Mouse (Mus musculus): ENCODE measurements at regions not wholly inside any gene's neighbourhood (a gene's known extent, or its start where the extent isn't known, plus 50 kb on each side); places are given as distances from the start of the nearest gene placed in this dataset.

DNA sequence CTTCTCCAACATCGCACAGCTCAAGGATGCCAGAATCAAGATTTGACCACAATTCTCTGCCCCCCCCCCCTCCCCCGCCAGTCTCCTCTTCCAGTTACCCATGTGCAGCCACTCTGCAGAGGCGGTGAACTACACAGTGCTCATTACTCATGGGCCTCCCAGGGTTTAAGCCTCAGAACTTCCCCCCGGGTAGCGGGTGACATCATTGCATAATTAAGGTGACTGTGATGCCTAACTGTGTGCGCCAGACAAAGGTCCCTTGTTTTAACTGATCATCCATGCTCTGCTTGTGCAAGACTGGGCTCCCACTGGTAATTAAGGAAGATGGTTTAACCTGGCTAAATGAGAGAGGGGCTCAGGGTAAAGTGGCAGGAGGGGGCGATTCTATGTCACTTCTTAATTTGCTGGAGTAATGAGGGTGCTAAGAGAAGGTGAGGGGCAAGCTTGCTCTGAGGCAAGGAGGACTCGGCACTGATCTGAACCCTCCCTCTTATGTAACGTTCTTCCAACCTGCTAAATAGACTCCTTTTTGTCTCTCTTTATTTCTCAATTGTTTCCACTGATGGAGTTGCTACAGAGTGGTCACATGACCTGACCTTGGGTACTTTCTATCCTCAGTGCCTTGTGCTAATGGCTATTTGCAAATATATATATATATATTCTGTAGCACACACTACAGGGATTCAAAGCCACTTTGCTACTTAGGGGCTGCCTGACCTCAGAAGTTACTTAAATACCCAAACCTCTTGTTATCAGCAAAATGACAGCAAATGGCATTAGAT, 126.2 kb downstream of the Gas1 start:
- Histone ChIP-seq H3K4me3 (ENCODE audit: insufficient read depth in 1 of 2, low read depth in 2 of 2, low read length in 2 of 2) (no peak overlapping the region), H3K4me2 (ENCODE audit: low read depth) (no peak overlapping the region), H3K27me3 (ENCODE audit: control insufficient read depth, insufficient read depth, low read length) (no peaks in the 10 kb centered on the region), H3K9me3 (ENCODE audit: control insufficient read depth, low read length) (no peaks in the 10 kb centered on the region), H3K27ac (no peak overlapping the region), H3K4me1 (replicated peaks; ENCODE audit: control insufficient read depth in 2 of 2, insufficient read depth in 2 of 2, low read length in 1 of 2) (peaks cover 0 to 2% of the 10 kb centered on the region in 2 experiments; a peak in 1 of 4 replicates), H3K9ac (replicated peaks) (no peak overlapping the region), H3K36me3 (replicated peaks; ENCODE audit: control insufficient read depth, insufficient read depth, low read depth) (no peaks in the 10 kb centered on the region)
- WGBS (ENCODE audit: insufficient replicate concordance): 50% methylated on average over 9 of the region's 9 CpGs
- TF ChIP-seq EP300 (IDR thresholded peaks at IDR 0.05; ENCODE audit: low read depth): no peak
- no peak for TF ChIP-seq CTCF (IDR thresholded peaks at IDR 0.05; ENCODE audit: low read depth)
- DNase-seq (ENCODE audit: low read depth in 3 of 3, low spot score in 3 of 3): no peak
- no peak for ATAC-seq (ENCODE audit: insufficient read depth)

DNA sequence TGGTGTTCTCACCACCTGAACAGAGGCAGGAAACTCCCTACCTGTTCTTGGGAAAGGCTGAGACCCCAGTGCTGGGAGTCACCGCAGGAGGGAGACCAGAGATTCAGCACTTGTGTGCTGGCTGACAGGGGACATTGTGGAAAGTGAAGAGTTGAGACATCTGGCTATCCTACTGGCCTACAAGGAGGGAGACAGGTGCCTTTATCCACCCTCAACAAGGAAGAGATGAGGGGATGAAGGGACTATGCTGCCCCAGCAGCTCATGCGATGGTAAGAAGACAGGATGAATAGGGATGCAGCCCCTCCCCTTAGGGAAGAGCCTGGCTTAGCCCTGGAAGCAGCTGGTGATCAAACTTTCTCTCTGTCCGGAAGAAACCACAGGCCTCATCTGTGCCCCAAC, 127.5 kb downstream of the Gas1 start:
- Histone ChIP-seq H3K4me2 (ENCODE audit: low read depth) (no peak overlapping the region), H3K4me1 (replicated peaks; ENCODE audit: control insufficient read depth in 2 of 2, insufficient read depth in 2 of 2, low read length in 1 of 2) (peaks cover 0 to 2% of the 10 kb centered on the region in 2 experiments; a peak in 1 of 4 replicates), H3K9me3 (ENCODE audit: control insufficient read depth, low read length) (no peaks in the 10 kb centered on the region), H3K27me3 (ENCODE audit: control insufficient read depth, insufficient read depth, low read length) (no peaks in the 10 kb centered on the region), H3K36me3 (replicated peaks; ENCODE audit: control insufficient read depth, insufficient read depth, low read depth) (no peaks in the 10 kb centered on the region), H3K4me3 (ENCODE audit: insufficient read depth in 1 of 2, low read depth in 2 of 2, low read length in 2 of 2) (no peak overlapping the region), H3K27ac (no peak overlapping the region), H3K9ac (replicated peaks) (no peak overlapping the region)
- ATAC-seq (ENCODE audit: insufficient read depth) (no peak), DNase-seq (ENCODE audit: low read depth in 3 of 3, low spot score in 3 of 3) (no peak)
- TF ChIP-seq EP300 (IDR thresholded peaks at IDR 0.05; ENCODE audit: low read depth) (no peak), CTCF (IDR thresholded peaks at IDR 0.05; ENCODE audit: low read depth) (no peak)
- WGBS (ENCODE audit: insufficient replicate concordance): 59% methylated on average over 3 of the region's 3 CpGs

DNA sequence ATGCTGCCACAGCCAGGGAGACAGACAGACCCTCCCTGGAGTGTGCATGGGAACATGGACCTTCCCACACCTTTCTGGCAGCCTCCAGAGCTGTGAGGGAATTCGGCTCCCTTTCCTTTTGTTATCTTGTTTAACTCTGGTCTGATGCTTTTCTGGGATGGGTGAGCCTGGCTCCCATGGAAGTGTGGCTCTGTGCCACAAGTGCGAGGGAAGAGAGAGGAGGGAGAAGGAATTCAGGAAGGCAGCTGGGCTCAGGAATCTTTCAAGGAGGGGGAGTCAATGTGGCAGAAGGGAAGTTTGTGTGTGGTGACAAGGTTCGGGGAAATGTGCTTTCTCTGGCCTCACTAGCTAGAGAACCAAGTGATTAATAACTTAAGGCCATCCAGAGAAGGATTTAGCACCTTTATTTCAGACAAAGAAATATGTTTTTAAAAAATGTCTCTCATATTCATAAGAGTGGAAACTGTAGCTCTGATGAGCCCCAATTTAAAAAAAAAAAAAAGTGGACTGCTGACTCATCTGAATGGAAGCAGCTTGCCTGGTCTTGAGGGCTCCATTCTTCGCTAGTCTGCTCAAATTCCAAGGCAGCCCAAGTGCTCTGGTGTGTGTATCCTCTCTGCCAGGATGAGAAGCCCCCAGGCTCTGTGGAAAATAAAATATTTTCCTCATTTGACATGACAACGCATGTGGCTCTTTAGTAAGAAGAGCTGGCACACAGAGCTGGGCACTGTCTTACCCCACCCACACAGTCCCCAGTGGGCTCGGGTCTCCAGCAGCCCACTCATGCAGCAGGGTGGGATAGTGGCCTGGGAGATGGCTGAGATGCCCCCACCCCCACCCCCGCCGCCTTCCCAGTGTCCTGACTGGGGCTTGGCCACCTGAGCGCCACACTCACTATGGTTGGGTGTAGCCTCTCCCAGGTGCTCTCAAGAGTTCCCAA, 129.1 kb downstream of the Gas1 start:
- no peak overlapping the region for H3K4me3 ChIP-seq (ENCODE audit: insufficient read depth in 1 of 2, low read depth in 2 of 2, low read length in 2 of 2)
- no peak overlapping the region for H3K9ac ChIP-seq (replicated peaks)
- H3K9me3 ChIP-seq (ENCODE audit: control insufficient read depth, low read length): no peaks in the 10 kb centered on the region
- no peaks in the 10 kb centered on the region for H3K27me3 ChIP-seq (ENCODE audit: control insufficient read depth, insufficient read depth, low read length)
- no peaks in the 10 kb centered on the region for H3K36me3 ChIP-seq (replicated peaks; ENCODE audit: control insufficient read depth, insufficient read depth, low read depth)
- no peak overlapping the region for H3K27ac ChIP-seq
- H3K4me1 ChIP-seq (replicated peaks; ENCODE audit: control insufficient read depth in 2 of 2, insufficient read depth in 2 of 2, low read length in 1 of 2): peaks cover 0 to 2% of the 10 kb centered on the region in 2 experiments; a peak in 1 of 4 replicates
- ATAC-seq (ENCODE audit: insufficient read depth): no peak
- H3K4me2 ChIP-seq (ENCODE audit: low read depth): no peak overlapping the region
- no peak for DNase-seq (ENCODE audit: low read depth in 3 of 3, low spot score in 3 of 3)
- WGBS (ENCODE audit: insufficient replicate concordance): 46% methylated on average over 9 of the region's 9 CpGs
- no peak for TF ChIP-seq EP300 (IDR thresholded peaks at IDR 0.05; ENCODE audit: low read depth)
- no peak for TF ChIP-seq CTCF (IDR thresholded peaks at IDR 0.05; ENCODE audit: low read depth)

DNA sequence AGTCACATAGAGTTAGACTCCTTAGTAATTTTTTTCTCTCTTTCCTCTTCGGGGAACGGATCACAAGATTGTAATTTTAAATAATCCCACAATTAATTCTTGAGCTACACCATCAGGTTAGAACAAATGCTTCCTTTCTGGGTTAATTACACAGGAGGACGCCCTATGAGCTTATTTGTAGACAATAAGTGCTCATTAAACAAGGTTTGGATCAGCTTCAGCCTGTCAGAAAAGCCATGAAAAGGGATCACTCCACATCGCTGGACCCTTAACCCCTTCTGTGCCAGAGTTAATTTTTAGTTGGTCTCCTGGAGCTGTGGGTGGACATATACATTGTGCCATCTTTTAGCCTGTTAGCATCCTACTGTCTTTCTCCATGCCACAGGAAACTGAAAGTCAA, 131.4 kb downstream of the Gas1 start:
- ATAC-seq (ENCODE audit: insufficient read depth): no peak
- WGBS (ENCODE audit: insufficient replicate concordance): 53% methylated on average over 4 of the region's 4 CpGs
- Histone ChIP-seq H3K4me2 (ENCODE audit: low read depth) (no peak overlapping the region), H3K36me3 (replicated peaks; ENCODE audit: control insufficient read depth, insufficient read depth, low read depth) (no peaks in the 10 kb centered on the region), H3K9me3 (ENCODE audit: control insufficient read depth, low read length) (no peaks in the 10 kb centered on the region), H3K4me1 (replicated peaks; ENCODE audit: control insufficient read depth in 2 of 2, insufficient read depth in 2 of 2, low read length in 1 of 2) (peaks cover 0 to 2% of the 10 kb centered on the region in 2 experiments; a peak in 1 of 4 replicates), H3K9ac (replicated peaks) (no peak overlapping the region), H3K27me3 (ENCODE audit: control insufficient read depth, insufficient read depth, low read length) (no peaks in the 10 kb centered on the region), H3K27ac (no peak overlapping the region), H3K4me3 (ENCODE audit: insufficient read depth in 1 of 2, low read depth in 2 of 2, low read length in 2 of 2) (no peak overlapping the region)
- DNase-seq (ENCODE audit: low read depth in 3 of 3, low spot score in 3 of 3): no peak
- TF ChIP-seq EP300 (IDR thresholded peaks at IDR 0.05; ENCODE audit: low read depth) (no peak), CTCF (IDR thresholded peaks at IDR 0.05; ENCODE audit: low read depth) (no peak)

DNA sequence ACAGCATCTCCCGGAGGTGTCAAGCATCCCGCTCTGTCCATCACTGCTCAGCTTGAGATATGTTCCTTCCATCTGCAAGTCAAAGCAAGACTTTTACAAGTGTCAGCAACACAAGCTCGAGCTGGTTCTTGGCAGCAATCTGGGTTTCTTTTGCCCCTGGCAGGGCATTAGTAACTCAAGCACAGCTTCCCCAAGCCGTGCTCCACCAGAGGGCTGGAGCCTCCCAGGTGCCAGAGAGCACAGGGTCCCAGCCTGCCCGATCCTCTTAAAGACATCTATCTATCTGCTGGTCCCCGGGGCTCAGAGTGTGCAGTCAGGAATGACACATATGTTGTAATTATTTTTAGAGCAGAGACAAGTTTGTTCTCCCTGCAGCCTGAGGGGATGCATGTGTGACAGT, 132.3 kb downstream of the Gas1 start:
- WGBS (ENCODE audit: insufficient replicate concordance): 46% methylated on average over 6 of the region's 6 CpGs
- Histone ChIP-seq H3K4me3 (ENCODE audit: insufficient read depth in 1 of 2, low read depth in 2 of 2, low read length in 2 of 2) (no peak overlapping the region), H3K4me1 (replicated peaks; ENCODE audit: control insufficient read depth in 2 of 2, insufficient read depth in 2 of 2, low read length in 1 of 2) (no peaks in the 10 kb centered on the region), H3K27ac (no peak overlapping the region), H3K9ac (replicated peaks) (no peak overlapping the region), H3K4me2 (ENCODE audit: low read depth) (no peak overlapping the region), H3K27me3 (ENCODE audit: control insufficient read depth, insufficient read depth, low read length) (no peaks in the 10 kb centered on the region), H3K36me3 (replicated peaks; ENCODE audit: control insufficient read depth, insufficient read depth, low read depth) (no peaks in the 10 kb centered on the region), H3K9me3 (ENCODE audit: control insufficient read depth, low read length) (no peaks in the 10 kb centered on the region)
- TF ChIP-seq EP300 (IDR thresholded peaks at IDR 0.05; ENCODE audit: low read depth) (no peak), CTCF (IDR thresholded peaks at IDR 0.05; ENCODE audit: low read depth) (no peak)
- no peak for DNase-seq (ENCODE audit: low read depth in 3 of 3, low spot score in 3 of 3)
- no peak for ATAC-seq (ENCODE audit: insufficient read depth)
